Mouse (Mus musculus) embryonic fibroblast, embryonic 13.5 days (primary cell): ENCODE results near the gene Aqp9. TPM values are rescaled to one million over a fixed set of nuclear protein-coding genes. Genes with fewer than 3 reads are reported as not detected.
"Not testable (repeated sequence)": the region's sequence is repeated elsewhere in the genome, so short reads cannot be mapped to it uniquely, and the experiment has no call there.

Experiments used
- H3K27ac ChIP-seq: 2 replicates; pipeline ENCODE4 v1.5.1; 2012; ENCODE audit warnings: low read length, control low read depth, inconsistent platforms; ENCODE audit not compliant: insufficient read depth
- H3K4me1 ChIP-seq: 2 replicates; pipeline ENCODE4 v1.6.1; 2011; ENCODE audit warnings: low read length; ENCODE audit not compliant: control insufficient read depth, insufficient read depth
- H3K4me3 ChIP-seq: 2 replicates; pipeline ENCODE4 v1.5.1; 2011; ENCODE audit warnings: mild to moderate bottlenecking, control low read depth, low read length; ENCODE audit not compliant: insufficient read depth
- CTCF ChIP-seq: IDR thresholded peaks from 2 replicates; pipeline ENCODE4 v1.5.1; 2011; ENCODE audit warnings: mild to moderate bottlenecking, control low read depth, low read length, moderate library complexity, borderline replicate concordance; ENCODE audit not compliant: insufficient read depth
- POLR2A ChIP-seq: IDR thresholded peaks from 2 replicates; pipeline ENCODE4 v1.6.1; 2011; ENCODE audit warnings: low read depth, mild to moderate bottlenecking, control low read depth, low read length, moderate library complexity
- polyA plus RNA-seq: library from polyadenylated mRNA; stranded (reverse); fragments of >200 nt; gene quantifications from 2 replicates; pipeline ENCODE4 v1.2.4, GENCODE M21; 2011; ENCODE audit warnings: low read depth; ENCODE audit not compliant: missing spikeins, insufficient read length

Aqp9 gene
- polyA plus RNA-seq, 1 experiment = not detected

DNA sequence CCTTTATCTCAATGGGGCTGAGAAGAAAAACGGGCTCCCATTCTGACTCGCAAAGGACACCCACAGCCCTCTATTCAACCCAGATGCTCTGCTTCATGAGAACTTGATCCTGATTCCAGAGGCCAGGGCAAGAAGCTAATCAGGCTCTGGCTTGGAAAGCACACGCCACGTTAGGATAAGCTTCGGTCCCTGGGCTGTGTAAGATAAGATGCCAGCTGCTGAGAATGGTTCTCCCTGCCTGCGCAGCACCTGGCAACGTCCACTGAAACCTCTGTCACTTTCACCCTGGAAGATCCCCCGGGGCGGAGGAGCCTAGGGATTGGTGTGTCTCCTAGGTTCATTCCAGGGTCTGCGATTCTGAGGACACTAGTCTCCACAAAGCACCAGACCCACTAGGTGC is 22.3 kb downstream of the Aqp9 start:
- no peak overlapping the region for H3K27ac ChIP-seq
- no peak overlapping the region for H3K4me3 ChIP-seq
- TF ChIP-seq CTCF (no peak), POLR2A (no peak)
- H3K4me1 ChIP-seq = no peaks in the 10 kb centered on the region

- Histone ChIP-seq H3K27ac (no peak overlapping the region), H3K4me3 (no peak overlapping the region), H3K4me1 (no peaks in the 10 kb centered on the region; the same call in 1 of the 2 replicates)
- TF ChIP-seq CTCF (no peak), POLR2A (no peak)
These were observed 28.3 kb downstream of the Aqp9 start for GRCm38 (mm10) chr9:71140205-71140604.

- Histone ChIP-seq H3K4me3 (no peak overlapping the region), H3K4me1 (no peaks in the 10 kb centered on the region; the same call in 1 of the 2 replicates), H3K27ac (no peak overlapping the region)
- TF ChIP-seq CTCF (no peak), POLR2A (no peak)
These were observed 29.5 kb downstream of the Aqp9 start for GRCm38 (mm10) chr9:71138936-71139335.

DNA sequence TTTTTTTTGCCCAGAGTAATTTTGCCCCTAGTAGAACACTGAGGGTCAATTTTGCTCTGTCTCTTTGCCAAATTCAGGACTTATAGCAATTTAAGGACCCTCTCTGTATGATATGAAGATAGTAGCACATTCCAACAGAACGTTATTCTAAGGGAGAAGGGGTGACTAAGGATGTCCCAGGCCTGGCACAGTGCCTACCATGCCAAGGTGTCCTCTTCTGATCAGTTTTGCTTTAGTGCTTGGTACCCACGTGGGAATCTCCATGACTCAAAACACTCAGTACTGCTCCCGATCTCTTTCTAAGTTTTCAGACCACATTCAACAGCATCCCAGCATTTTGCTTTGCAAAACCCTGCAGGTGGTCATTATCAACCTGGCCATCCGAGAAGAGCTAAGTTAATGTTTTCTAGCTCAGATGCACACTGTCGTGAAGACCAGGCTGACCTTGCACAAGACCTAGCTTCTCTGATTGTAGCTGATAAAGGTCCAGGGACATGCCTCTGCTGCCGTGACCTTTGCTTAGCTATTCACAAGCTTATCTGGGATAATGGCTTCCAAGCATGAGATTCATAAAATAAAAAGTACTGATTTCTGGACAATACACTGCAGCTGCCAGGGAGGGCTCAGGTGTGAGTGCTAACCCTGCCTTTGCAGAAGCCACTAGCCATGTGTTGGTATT is 31.1 kb downstream of the Aqp9 start:
- TF ChIP-seq CTCF = no peak
- no peak for TF ChIP-seq POLR2A
- no peaks in the 10 kb centered on the region; the same call in 1 of the 2 replicates for H3K4me1 ChIP-seq
- no peak overlapping the region for H3K4me3 ChIP-seq
- H3K27ac ChIP-seq = no peak overlapping the region

DNA sequence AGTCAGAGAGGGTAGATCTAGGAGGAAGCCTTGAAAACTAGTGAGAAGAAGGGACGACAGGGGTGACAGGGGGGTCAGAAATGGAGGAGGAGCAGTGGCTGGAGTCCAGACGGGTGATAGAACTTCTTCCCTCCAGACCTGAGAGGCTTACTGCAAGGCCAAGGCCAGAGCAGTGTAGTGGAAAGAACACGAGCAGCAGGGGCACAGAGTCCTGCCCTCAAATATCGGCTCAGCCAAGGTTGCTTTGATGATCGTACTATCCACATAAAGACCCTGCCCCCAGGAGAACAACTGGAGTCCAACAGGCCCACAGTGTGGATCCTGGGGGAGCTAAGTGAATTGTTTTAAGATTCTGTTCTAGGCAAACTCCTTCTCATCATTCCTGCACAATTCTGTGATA is 33.4 kb downstream of the Aqp9 start:
- no peak overlapping the region for H3K27ac ChIP-seq
- no peaks in the 10 kb centered on the region for H3K4me1 ChIP-seq
- H3K4me3 ChIP-seq = no peak overlapping the region
- TF ChIP-seq CTCF (no peak), POLR2A (no peak)

DNA sequence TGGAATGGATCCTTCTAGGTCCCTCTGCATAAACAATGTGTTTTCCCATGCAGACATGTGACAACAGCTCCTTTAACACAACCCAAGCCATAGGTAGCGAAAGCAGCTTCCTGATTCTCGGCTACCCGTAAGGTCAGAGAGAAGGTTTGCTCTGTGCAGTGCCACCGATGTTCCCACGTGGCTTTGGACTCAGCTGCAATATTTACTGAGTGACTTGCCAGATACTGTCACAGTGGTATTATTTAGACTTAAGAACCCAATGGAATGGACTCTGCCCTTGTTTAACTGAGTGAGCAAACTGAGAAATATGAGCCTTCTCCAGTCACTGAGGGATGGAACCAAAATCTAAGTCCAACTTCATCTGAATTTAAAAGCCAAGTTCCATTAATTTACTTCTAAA is 35.3 kb downstream of the Aqp9 start:
- no peak for TF ChIP-seq CTCF
- TF ChIP-seq POLR2A = no peak
- Histone ChIP-seq H3K4me3 (no peak overlapping the region), H3K27ac (no peak overlapping the region), H3K4me1 (no peaks in the 10 kb centered on the region)

DNA sequence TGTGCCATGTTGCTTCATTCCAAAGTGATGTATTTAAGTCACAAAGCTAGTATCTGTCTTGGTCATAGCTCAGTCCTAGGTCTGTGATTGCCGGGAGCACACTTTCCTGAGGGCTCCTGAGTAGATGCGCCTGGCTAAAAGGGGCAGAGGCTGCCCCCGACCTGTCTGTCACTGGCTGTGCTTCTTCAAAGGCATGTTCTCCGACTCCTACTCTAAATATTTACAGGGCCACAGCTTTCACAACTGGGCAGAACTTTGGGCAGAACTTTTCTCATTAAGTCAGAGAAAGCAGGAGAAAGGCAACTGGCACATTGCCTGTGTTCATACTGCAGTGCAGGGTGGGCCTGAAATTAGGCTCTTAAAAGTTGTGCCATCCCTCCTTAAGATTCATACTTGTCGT is 36.7 kb downstream of the Aqp9 start:
- no peak overlapping the region for H3K27ac ChIP-seq
- H3K4me1 ChIP-seq = no peaks in the 10 kb centered on the region
- TF ChIP-seq CTCF (no peak), POLR2A (no peak)

DNA sequence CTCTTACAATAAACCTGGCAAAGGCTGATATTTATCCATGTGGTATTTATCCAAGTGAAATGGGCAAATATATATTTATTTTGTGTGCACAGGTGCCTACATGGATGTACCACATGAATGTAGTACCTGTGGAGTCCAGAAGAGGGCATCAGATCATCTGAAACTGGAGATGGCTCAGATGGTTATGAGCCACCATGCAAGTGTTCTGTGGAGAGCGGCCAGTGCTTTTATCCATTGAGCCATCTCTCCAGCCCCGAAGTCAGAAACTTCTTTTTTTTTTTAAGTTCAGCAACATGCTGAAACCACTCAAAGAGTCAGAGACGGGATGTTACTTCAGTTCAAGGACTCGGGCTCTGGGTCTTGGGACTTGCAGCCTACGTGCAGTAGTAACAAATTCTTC is 39.6 kb downstream of the Aqp9 start:
- no peaks in the 10 kb centered on the region for H3K4me1 ChIP-seq
- H3K4me3 ChIP-seq = no peak overlapping the region
- H3K27ac ChIP-seq = no peak overlapping the region
- TF ChIP-seq CTCF (no peak), POLR2A (no peak)

More for the DNA sequence above, 36.7 kb downstream of the Aqp9 start:
- H3K4me3 ChIP-seq = no peak overlapping the region

DNA sequence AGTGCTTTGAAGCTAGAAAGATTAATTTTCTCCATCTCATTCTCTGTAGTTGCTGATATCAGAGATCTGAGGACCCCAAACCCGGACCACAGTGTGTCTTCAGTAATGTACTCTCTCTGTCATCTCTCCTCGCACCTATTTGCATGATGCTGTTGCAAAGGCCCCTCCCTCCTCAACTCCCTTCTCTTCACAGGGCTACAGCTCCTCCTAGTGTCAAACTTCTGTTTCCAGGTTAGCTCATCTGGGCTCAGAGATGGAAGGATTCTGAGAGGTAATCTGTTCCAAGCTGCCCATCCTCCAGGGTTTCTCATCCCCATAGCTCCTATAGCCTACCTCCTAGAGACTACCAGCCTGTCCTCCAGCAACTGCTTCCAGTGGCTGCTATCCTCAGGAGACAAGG is 42.3 kb downstream of the Aqp9 start:
- Histone ChIP-seq H3K4me3 (no peak overlapping the region), H3K4me1 (no peaks in the 10 kb centered on the region), H3K27ac (no peak overlapping the region)
- TF ChIP-seq CTCF (no peak), POLR2A (no peak)

GRCm38 (mm10) chr9:71123095-71123494 is 45.4 kb downstream of the Aqp9 start:
- not testable (repeated sequence) for H3K27ac ChIP-seq, H3K4me1 ChIP-seq, H3K4me3 ChIP-seq

DNA sequence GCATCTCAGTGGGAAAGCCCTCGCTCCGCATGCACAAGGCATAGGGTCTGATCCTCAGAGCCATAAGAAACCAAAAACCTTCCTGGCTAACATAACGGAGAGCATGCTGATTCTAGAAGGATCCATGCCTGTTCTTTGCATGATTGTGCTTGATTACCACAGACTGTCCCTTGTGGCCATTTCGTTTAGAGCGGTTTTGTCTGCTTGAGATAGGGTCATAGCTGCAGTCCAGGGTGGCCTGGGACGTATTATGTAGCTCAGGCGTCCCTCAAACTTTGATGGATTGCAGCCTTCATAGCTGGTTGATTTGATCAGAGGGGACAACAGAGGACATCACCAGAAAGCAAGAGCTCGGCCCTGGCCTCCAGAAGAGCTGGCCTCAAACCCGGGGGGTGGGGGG is 47.6 kb downstream of the Aqp9 start:
- H3K4me1 ChIP-seq = no peaks in the 10 kb centered on the region
- H3K27ac ChIP-seq = no peak overlapping the region
- TF ChIP-seq POLR2A = no peak
- TF ChIP-seq CTCF = no peak
- no peak overlapping the region for H3K4me3 ChIP-seq
